Mouse (Mus musculus): ENCODE measurements around the gene Gm14327. TPM values are rescaled to one million over a fixed set of nuclear protein-coding genes. Genes with fewer than 3 reads are reported as not detected.
"Not testable (repeated sequence)": the region's sequence is repeated elsewhere in the genome, so short reads cannot be mapped to it uniquely, and the experiment has no call there.

Gene Gm14327
- total RNA-seq (2018; cell fraction: chromatin; rRNA removed) = 1 to 10 TPM in 21 of 26 experiments, under 1 TPM in 4, not detected in 1; 0.71 to 6.3 (median 3.1) TPM
- total RNA-seq (2018; cell fraction: cytosol; rRNA removed) = 1 to 10 TPM in 17 of 26 experiments, under 1 TPM in 9; 0.53 to 4.4 (median 1.1) TPM
- total RNA-seq (2018; cell fraction: nucleus; rRNA removed) = 1 to 10 TPM in 18 of 26 experiments, under 1 TPM in 5, not detected in 3; 0.76 to 4.9 (median 2.1) TPM
- polyA plus RNA-seq (2018) = 1.0 to 1.4 TPM (median 1.1 TPM) in 3 replicates

- not testable (repeated sequence) for H3K79me2 ChIP-seq (ENCODE audit: inconsistent target); H3K27ac ChIP-seq; H3K36me3 ChIP-seq (ENCODE audit: inconsistent target); H3K4me3 ChIP-seq (ENCODE audit: inconsistent target)
- 18% methylated on average over 2 of the region's 13 CpGs for WGBS (ENCODE audit: missing documents)
Observed at GRCm38 (mm10) chr2:177897046-177897578, at the start of gene Gm14327. Gene Gm14327 (plus strand): TSS chr2:177897096.

GRCm38 (mm10) chr2:177862254-177862653, 34.6 kb upstream of the Gm14327 start:
- not testable (repeated sequence) for H3K4me3 ChIP-seq (ENCODE audit: inconsistent target); H3K79me2 ChIP-seq (ENCODE audit: inconsistent target); H3K27ac ChIP-seq; H3K36me3 ChIP-seq (ENCODE audit: inconsistent target)
- WGBS (ENCODE audit: missing documents) = 89% methylated on average over 2 of the region's 2 CpGs

GRCm38 (mm10) chr2:177887743-177888142, 9.2 kb upstream of the Gm14327 start:
- not testable (repeated sequence) for H3K79me2 ChIP-seq (ENCODE audit: inconsistent target); H3K4me3 ChIP-seq (ENCODE audit: inconsistent target); H3K36me3 ChIP-seq (ENCODE audit: inconsistent target); H3K27ac ChIP-seq
- no CpG with 5 or more reads among the region's 14 CpGs for WGBS (ENCODE audit: missing documents)

GRCm38 (mm10) chr2:177898171-177898570, 1.3 kb downstream of the Gm14327 start:
- WGBS (ENCODE audit: missing documents) = 82% methylated on average over 2 of the region's 3 CpGs
- H3K27ac ChIP-seq; H3K36me3 ChIP-seq (ENCODE audit: inconsistent target); H3K79me2 ChIP-seq (ENCODE audit: inconsistent target); H3K4me3 ChIP-seq (ENCODE audit: inconsistent target): not testable (repeated sequence)

- not testable (repeated sequence) for H3K27ac ChIP-seq; H3K79me2 ChIP-seq (ENCODE audit: inconsistent target); H3K4me3 ChIP-seq (ENCODE audit: inconsistent target); H3K36me3 ChIP-seq (ENCODE audit: inconsistent target)
- WGBS (ENCODE audit: missing documents) = no CpG with 5 or more reads among the region's 12 CpGs
Observed at GRCm38 (mm10) chr2:177903276-177903675, 6.4 kb downstream of the Gm14327 start.

- H3K4me3 ChIP-seq (ENCODE audit: inconsistent target) = peak within 1 kb of the TSS; percentile 13; the same call in 1 of the 2 replicates
- H3K27ac ChIP-seq = not testable (repeated sequence)
Observed at GRCm38 (mm10) chr2:177925563-177926103, 28.7 kb downstream of the Gm14327 start, which contains the start of gene Zfp972. Gene Zfp972 (minus strand): TSS chr2:177925613.

More at GRCm38 (mm10) chr2:177925563-177926103, 28.7 kb downstream of the Gm14327 start, which contains the start of gene Zfp972:
- 49% methylated on average over 2 of the region's 5 CpGs for WGBS (ENCODE audit: missing documents)
- H3K36me3 ChIP-seq (ENCODE audit: inconsistent target); H3K79me2 ChIP-seq (ENCODE audit: inconsistent target): not testable (repeated sequence)

Other genes starting within 250 kb of the Gm14327 start
- 1.6 to 2.6 TPM (median 1.9 TPM) in 3 replicates for gene Gm14322, start 137.8 kb upstream of the Gm14327 start, polyA plus RNA-seq (2018)
- 38.8 to 56.3 TPM (median 51.5 TPM) in 3 replicates for gene Gm14325, start 56.8 kb upstream of the Gm14327 start, polyA plus RNA-seq (2018)
- 0.91 to 3.0 TPM (median 2.8 TPM) in 3 replicates for gene Zfp972, start 28.5 kb downstream of the Gm14327 start, polyA plus RNA-seq (2018)
- 14.5 to 32.2 TPM (median 25.1 TPM) in 3 replicates for gene Gm14326, start 60.2 kb downstream of the Gm14327 start, polyA plus RNA-seq (2018)
- gene Zfp971, start 126.2 kb downstream of the Gm14327 start, polyA plus RNA-seq (2018) = 8.5 to 12.1 TPM (median 9.2 TPM) in 3 replicates
- 7.2 to 13.1 TPM (median 10.9 TPM) in 3 replicates for gene Zfp931, start 181.4 kb downstream of the Gm14327 start, polyA plus RNA-seq (2018)
- gene Phactr3, start 221.9 kb downstream of the Gm14327 start, polyA plus RNA-seq (2018) = not detected in 3 replicates

Data from macrophage (primary cell).